Comparison of ENCODE assay signal across 18 mouse cellular contexts in the genomic region with DNA sequence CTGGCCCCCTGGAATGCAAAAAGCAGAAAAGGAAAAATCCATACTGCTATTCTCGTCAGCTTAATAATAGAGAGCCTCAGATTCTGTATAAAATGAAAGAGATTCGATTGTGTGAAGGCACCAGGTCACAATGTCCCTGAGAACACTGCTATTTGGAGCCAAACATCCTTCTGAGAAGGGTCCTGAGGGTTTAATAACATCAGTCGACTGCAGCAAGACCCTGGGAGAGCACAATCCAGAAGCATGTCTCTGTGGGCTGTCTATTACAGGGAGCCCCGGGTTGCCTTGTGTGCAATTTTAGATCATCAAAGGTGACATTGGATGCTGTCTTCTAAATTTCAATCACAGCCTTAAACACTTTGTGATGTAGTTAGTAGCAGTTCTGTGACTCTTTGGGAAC.
DNase-seq lines count a peak whose midpoint lies in the region; ATAC-seq and TF ChIP-seq lines count a peak whose summit lies in the region.
"Had no signal": no experiment of that assay in that cellular context is flagged by ENCODE, and none has a peak within 500 bp of the region (broad histone marks: within the 10 kb centered on the region; RNA-seq: fewer than 3 reads in every experiment).

No protein-coding gene starts in this region.

- peak; percentile 53 for DNase-seq in heart, adult 11 months
- no peak for DNase-seq in heart, embryonic 10.5 days (ENCODE audit: low spot score)
- peak; percentile 56 for DNase-seq in brain, embryonic 14.5 days (ENCODE audit: low read depth)
- DNase-seq in thymus, postnatal 36 days, result no peak
- no peak for DNase-seq in embryo, embryonic 10.5 days (ENCODE audit: low spot score)
- DNase-seq: adrenal gland, postnatal 10 days; cerebellum, adult 18-20 months; cerebellum, postnatal 10 days; forebrain, postnatal 0 days; gastrocnemius, postnatal 14 days; heart, postnatal 10 days; heart, postnatal 4 days; kidney, adult 11 months had no signal

- TF ChIP-seq POLR2A in brain, embryonic 14.5 days (IDR thresholded peaks at IDR 0.05; ENCODE audit: borderline replicate concordance, extremely low read depth, insufficient read depth, insufficient read length, poor library complexity, severe bottlenecking), result no peak

- no peak overlapping the region for H3K4me3 ChIP-seq in heart, embryonic 10.5 days
- H3K4me3 ChIP-seq in midbrain, embryonic 15.5 days, result no peak overlapping the region
- H3K4me3 ChIP-seq: embryonic facial prominence, embryonic 12.5 days; hindbrain, embryonic 12.5 days had no signal

- no peaks in the 10 kb centered on the region for H3K4me1 ChIP-seq in heart, embryonic 10.5 days
- H3K4me1 ChIP-seq in midbrain, embryonic 15.5 days, result no peaks in the 10 kb centered on the region
- H3K4me1 ChIP-seq: embryonic facial prominence, embryonic 12.5 days; hindbrain, embryonic 12.5 days had no signal

- no peaks in the 10 kb centered on the region for H3K36me3 ChIP-seq in heart, embryonic 10.5 days
- no peaks in the 10 kb centered on the region for H3K36me3 ChIP-seq in midbrain, embryonic 15.5 days (replicated peaks)
- H3K36me3 ChIP-seq: embryonic facial prominence, embryonic 12.5 days; G1E; hindbrain, embryonic 12.5 days had no signal

- H3K27ac ChIP-seq in heart, embryonic 10.5 days, result no peak overlapping the region
- no peak overlapping the region for H3K27ac ChIP-seq in midbrain, embryonic 15.5 days
- H3K27ac ChIP-seq: embryonic facial prominence, embryonic 12.5 days; hindbrain, embryonic 12.5 days; hindbrain, postnatal 0 days had no signal

- H3K9ac ChIP-seq in midbrain, embryonic 15.5 days, result no peak overlapping the region
- H3K9ac ChIP-seq: embryonic facial prominence, embryonic 12.5 days; forebrain, postnatal 0 days; hindbrain, embryonic 12.5 days had no signal

- no peak overlapping the region for H3K4me2 ChIP-seq in midbrain, embryonic 15.5 days
- H3K4me2 ChIP-seq: embryonic facial prominence, embryonic 12.5 days; hindbrain, embryonic 12.5 days had no signal

- no peaks in the 10 kb centered on the region for H3K9me3 ChIP-seq in heart, embryonic 10.5 days
- H3K9me3 ChIP-seq in midbrain, embryonic 15.5 days, result no peaks in the 10 kb centered on the region
- H3K9me3 ChIP-seq: embryonic facial prominence, embryonic 12.5 days; G1E; hindbrain, embryonic 12.5 days had no signal

- no peaks in the 10 kb centered on the region for H3K27me3 ChIP-seq in heart, embryonic 10.5 days (ENCODE audit: insufficient read depth, poor library complexity, severe bottlenecking)
- no peaks in the 10 kb centered on the region for H3K27me3 ChIP-seq in midbrain, embryonic 15.5 days (replicated peaks)
- H3K27me3 ChIP-seq: embryonic facial prominence, embryonic 12.5 days; hindbrain, embryonic 12.5 days had no signal

- ATAC-seq in midbrain, embryonic 15.5 days (replicated peaks), result peak; percentile 78
- ATAC-seq: forebrain, postnatal 0 days; hindbrain, postnatal 0 days had no signal

- TF ChIP-seq CTCF in brain, embryonic 14.5 days (IDR thresholded peaks at IDR 0.05; ENCODE audit: borderline replicate concordance, extremely low read depth, insufficient read depth, insufficient read length), result no peak

- 72% methylated on average over 4 of the region's 4 CpGs for WGBS in heart, embryonic 10.5 days
- 24% methylated on average over 4 of the region's 4 CpGs for WGBS in midbrain, embryonic 15.5 days

Comparison
In these comparisons a context has a peak if more than half of its experiments do, and no peak if none do; other contexts are left out.
1. DNase-seq: peak in heart, adult 11 months (single experiment) and brain, embryonic 14.5 days (single experiment); none in heart, embryonic 10.5 days (single experiment), thymus, postnatal 36 days (0 of 2) and embryo, embryonic 10.5 days (single experiment).